Mouse (Mus musculus) cerebellum, adult 18-20 months (tissue): ENCODE results near the gene Rbms1.

Source experiments
- DNase-seq, 2 experiments: peaks; one replicate each; pipeline ENCODE4 v3.0.0; 2021

The Rbms1 gene

GRCm38 (mm10) chr2:60804763-60805162 lies 158.2 kb downstream of the Rbms1 start:
- no peak for DNase-seq

- DNase-seq = no peak
Measured at GRCm38 (mm10) chr2:60803377-60803776, 159.6 kb downstream of the Rbms1 start.

- no peak for DNase-seq
Measured at GRCm38 (mm10) chr2:60802828-60803227, 160.2 kb downstream of the Rbms1 start.

GRCm38 (mm10) chr2:60802191-60802590 lies 160.8 kb downstream of the Rbms1 start:
- peak; percentile 13 to 23 for DNase-seq

- no peak for DNase-seq
Measured at GRCm38 (mm10) chr2:60801571-60802155, 161.3 kb downstream of the Rbms1 start.

- DNase-seq = no peak
Measured at GRCm38 (mm10) chr2:60800921-60801558, 162.0 kb downstream of the Rbms1 start.

GRCm38 (mm10) chr2:60799816-60800215 lies 163.2 kb downstream of the Rbms1 start:
- DNase-seq = no peak

- DNase-seq = no peak
Measured at GRCm38 (mm10) chr2:60798767-60799529, 164.0 kb downstream of the Rbms1 start.

- no peak for DNase-seq
Measured at GRCm38 (mm10) chr2:60796969-60797669, 165.9 kb downstream of the Rbms1 start.

- no peak for DNase-seq
Measured at GRCm38 (mm10) chr2:60796616-60796968, 166.4 kb downstream of the Rbms1 start.

- no peak for DNase-seq
Measured at GRCm38 (mm10) chr2:60795861-60796260, 167.1 kb downstream of the Rbms1 start.

GRCm38 (mm10) chr2:60792506-60792905 lies 170.5 kb downstream of the Rbms1 start:
- DNase-seq = no peak

- no peak for DNase-seq
Measured at GRCm38 (mm10) chr2:60789126-60789525, 173.9 kb downstream of the Rbms1 start.

GRCm38 (mm10) chr2:60788173-60788908 lies 174.7 kb downstream of the Rbms1 start:
- DNase-seq = no peak

GRCm38 (mm10) chr2:60787088-60787487 lies 175.9 kb downstream of the Rbms1 start:
- no peak for DNase-seq

GRCm38 (mm10) chr2:60786289-60786688 lies 176.7 kb downstream of the Rbms1 start:
- no peak for DNase-seq

- no peak for DNase-seq
Measured at GRCm38 (mm10) chr2:60774501-60774900, 188.5 kb downstream of the Rbms1 start.

GRCm38 (mm10) chr2:60773592-60773991 lies 189.4 kb downstream of the Rbms1 start:
- DNase-seq = peak; percentile 19 to 22

- DNase-seq = no peak
Measured at GRCm38 (mm10) chr2:60766420-60766819, 196.6 kb downstream of the Rbms1 start.

GRCm38 (mm10) chr2:60756218-60756617 lies 206.8 kb downstream of the Rbms1 start:
- DNase-seq = no peak

GRCm38 (mm10) chr2:60755101-60755500 lies 207.9 kb downstream of the Rbms1 start:
- DNase-seq = no peak

- no peak for DNase-seq
Measured at GRCm38 (mm10) chr2:60751274-60751673, 211.7 kb downstream of the Rbms1 start.

- DNase-seq = no peak
Measured at GRCm38 (mm10) chr2:60750591-60750990, 212.4 kb downstream of the Rbms1 start.
